Mouse (Mus musculus): Measurements from ENCODE around the gene Appbp2. TPM values are rescaled to one million over a fixed set of nuclear protein-coding genes. Genes with fewer than 3 reads are reported as not detected.

The Appbp2 gene
- polyA plus RNA-seq (2012; rRNA removed): 38.8 and 39.2 TPM in 2 replicates

DNA sequence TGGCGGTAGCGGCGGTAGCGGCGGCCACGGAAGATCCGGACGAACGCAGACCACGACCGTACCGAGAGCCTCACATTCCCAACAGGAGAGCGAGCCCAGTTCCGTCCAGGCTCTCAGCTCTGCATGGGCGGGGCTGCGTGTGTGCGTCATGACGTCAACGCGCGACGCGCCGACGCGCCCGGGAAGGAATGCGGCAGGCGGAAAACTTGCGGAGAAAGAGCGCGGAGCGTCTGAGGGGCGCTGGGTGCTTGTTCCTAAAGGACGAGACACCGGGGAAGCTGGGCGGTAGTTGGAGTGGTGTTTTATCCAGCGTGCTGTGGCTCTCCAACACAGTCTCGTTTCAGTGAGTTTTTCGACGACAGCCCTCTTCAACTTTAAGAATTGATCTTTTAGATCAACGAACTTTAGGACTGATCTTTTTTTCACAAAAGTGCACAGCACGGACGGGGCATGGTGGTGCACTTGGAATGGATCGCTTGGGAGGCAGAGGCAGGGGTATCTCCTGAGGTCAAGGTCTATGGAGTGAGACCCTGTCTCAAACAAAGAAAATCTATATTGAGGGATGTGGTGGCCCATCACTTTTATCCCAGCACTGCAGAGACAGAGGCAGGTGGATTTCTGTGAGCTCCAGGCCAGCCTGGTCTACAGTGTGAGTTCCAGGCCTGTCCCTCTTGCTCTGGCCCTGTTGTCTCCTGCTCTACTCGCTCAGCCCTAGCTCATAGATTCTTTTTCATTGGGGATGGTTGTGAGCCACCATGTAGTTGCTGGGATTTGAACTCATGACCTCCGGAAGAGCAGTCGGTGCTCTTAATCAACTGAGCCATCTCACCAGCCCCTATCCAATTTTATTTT lies at the start of gene Appbp2:
TSS of gene Appbp2 (minus strand) at position 141 of the 852 bp plus-strand sequence.

GRCm38 (mm10) chr11:85170058-85170740 lies 64.7 kb downstream of the Appbp2 start, which contains the start of gene 1700125H20Rik:
Gene 1700125H20Rik, plus strand, starts transcription at chr11:85170404.

DNA sequence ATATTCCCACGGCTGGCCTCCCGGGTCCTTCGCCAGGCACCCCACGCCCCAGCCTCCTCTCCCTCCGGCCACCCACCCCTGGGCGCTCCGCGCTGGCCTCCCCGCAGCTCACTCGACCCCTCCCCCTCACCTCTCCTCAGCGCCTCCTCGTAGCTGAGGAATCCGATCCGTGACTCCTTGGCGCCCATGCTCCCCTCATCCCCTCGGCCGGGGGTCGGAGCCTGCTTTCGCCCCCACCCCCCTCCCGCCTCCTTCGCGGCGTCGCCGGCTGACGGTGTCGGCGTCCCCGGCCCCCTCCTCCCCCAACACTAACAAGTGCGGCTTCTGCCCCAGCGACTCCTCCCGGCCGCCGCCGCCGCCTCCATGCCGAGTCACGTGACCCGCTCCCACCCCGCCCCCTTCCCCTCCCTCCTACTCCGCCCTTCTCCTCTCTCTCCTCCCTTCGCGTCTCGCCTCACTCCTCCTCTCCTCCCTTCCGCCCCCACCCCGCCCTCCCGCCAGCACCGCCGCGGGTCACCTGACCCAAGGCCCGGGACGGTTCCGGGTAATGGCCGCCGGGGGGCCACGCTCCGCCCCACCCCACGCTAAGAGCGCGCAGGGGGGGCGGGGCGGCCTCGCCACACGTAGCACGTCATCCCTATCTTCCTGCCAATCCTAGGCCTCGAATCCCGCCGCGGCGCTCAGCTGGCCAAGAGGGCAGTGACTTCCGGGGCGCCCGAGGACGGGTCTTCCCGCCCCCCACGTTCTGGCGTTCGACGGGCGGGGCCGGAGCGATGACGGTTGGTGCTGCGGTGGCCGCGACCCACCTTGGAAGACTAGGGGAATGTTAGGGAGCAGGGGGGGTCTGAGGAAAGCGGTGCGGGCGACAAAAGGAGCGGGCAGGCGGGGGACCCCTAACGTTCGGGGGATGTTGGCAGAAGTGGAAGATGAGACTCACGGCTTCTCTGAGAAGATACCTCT lies 95.1 kb downstream of the Appbp2 start, which contains the start of gene Usp32:
TSS of gene Usp32 (minus strand) at position 581 of the 960 bp plus-strand sequence.

Other genes with a start within 250 kb of the Appbp2 start
- gene Usp32, start 95.0 kb downstream of the Appbp2 start, polyA plus RNA-seq (2012; rRNA removed): 31.1 and 32.5 TPM in 2 replicates
- 0.16 TPM in 1 of 2 replicates, not detected in the other for gene 1700125H20Rik, start 64.7 kb downstream of the Appbp2 start, polyA plus RNA-seq (2012; rRNA removed)
- 16.0 and 16.7 TPM in 2 replicates for gene Ppm1d, start 76.1 kb upstream of the Appbp2 start, polyA plus RNA-seq (2012; rRNA removed)
- gene Bcas3, start 118.0 kb upstream of the Appbp2 start, polyA plus RNA-seq (2012; rRNA removed): 13.9 and 16.3 TPM in 2 replicates

All from central nervous system, embryonic 18 days (tissue).